Mouse (Mus musculus) stomach, postnatal 0 days (tissue): ENCODE measurements at regions not wholly inside any gene's neighbourhood (a gene's known extent, or its start where the extent isn't known, plus 50 kb on each side); places are given as distances from the start of the nearest gene placed in this dataset.

Experiments
- CTCF ChIP-seq: IDR thresholded peaks from 2 replicates; pipeline ENCODE4 v1.5.1; 2016; ENCODE audit warnings: antibody characterized with exemption, low read depth, mild to moderate bottlenecking, moderate library complexity
- EP300 ChIP-seq: optimal IDR thresholded peaks from 2 replicates; pipeline ENCODE3; 2016; ENCODE audit warnings: antibody characterized with exemption

DNA sequence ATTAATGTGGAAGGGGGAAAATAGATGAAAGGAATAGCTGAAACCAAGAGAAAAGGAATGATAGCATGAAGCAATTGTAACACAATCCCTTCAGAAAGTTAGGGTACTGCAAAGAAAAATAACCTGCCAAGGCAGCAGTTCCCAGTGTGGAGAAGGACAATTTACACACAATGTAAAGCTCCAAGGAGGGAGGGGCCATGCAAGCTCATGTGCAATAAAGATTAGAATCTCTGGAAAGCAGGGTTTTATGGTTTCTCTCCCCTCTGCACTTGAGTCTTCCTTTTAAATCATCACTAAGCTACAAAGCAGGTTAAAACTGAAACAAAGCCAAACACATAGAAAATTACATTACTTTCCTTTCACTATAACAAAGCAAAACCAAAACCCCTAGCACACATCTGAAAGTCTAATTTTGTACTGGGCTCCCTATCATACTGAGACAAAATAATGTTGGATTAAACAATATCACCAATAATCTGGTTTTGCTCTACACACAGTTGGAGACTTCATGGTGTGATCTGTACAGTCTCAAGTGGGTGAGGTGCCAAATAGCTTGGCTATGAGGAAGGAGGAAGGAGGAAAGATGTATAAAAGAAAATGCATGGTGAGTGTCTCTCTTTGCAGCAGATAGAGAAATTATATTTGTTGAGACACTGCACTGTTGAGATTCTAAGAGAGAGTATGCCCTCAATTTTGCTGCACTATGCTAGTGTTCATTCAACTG is 840.9 kb downstream of the Nova1 start:
- no peak for TF ChIP-seq CTCF
- TF ChIP-seq EP300, result no peak
